Mouse (Mus musculus) stomach, postnatal 0 days (tissue): ENCODE results near the gene Kcnk5.

Experiments used
- CTCF ChIP-seq: IDR thresholded peaks from 2 replicates; pipeline ENCODE4 v1.5.1; 2016; ENCODE audit warnings: antibody characterized with exemption, low read depth, mild to moderate bottlenecking, moderate library complexity
- EP300 ChIP-seq: optimal IDR thresholded peaks from 2 replicates; pipeline ENCODE3; 2016; ENCODE audit warnings: antibody characterized with exemption

GRCm38 (mm10) chr14:20171840-20172239 is 9.8 kb downstream of the Kcnk5 start:
- no peak for TF ChIP-seq EP300
- no peak for TF ChIP-seq CTCF
